Comparison of ENCODE assay signal across 17 mouse cellular contexts in the genomic region with DNA sequence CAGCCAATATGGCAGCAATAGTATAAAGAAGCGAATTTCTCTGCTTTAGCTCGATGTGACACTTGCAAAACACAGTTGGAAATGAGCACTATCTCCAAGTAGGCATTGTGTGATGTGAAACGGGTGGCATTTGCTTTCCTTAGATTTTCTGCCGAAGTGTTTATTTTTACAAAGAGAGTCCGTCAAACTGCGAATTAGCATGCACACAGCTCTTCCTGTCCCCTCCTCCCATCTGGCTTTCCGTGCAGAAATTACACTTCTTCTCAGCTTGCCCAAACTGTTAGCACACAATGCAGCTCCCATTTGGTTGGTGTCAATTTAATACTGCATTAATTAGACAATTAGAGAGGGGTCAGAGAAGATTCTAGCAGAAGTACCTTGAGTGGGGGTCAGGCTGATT.
DNase-seq lines count a peak whose midpoint lies in the region; ATAC-seq and TF ChIP-seq lines count a peak whose summit lies in the region.
"Had no signal": no experiment of that assay in that cellular context is flagged by ENCODE, and none has a peak within 500 bp of the region (broad histone marks: within the 10 kb centered on the region; RNA-seq: fewer than 3 reads in every experiment).

No protein-coding gene starts in this region.

- 0 out of 2 replicates have a peak overlapping the region, but pooled peaks have one; percentile 4 for H3K4me2 ChIP-seq in hindbrain, embryonic 14.5 days (replicated peaks)
- H3K4me2 ChIP-seq in hindbrain, embryonic 12.5 days (replicated peaks): no peak overlapping the region
- peak overlapping the region; percentile 34; the same call in 1 of the 2 replicates for H3K4me2 ChIP-seq in lung, embryonic 14.5 days
- H3K4me2 ChIP-seq in forebrain, embryonic 12.5 days: 0 out of 2 replicates have a peak overlapping the region, but pooled peaks have one; percentile 19
- H3K4me2 ChIP-seq: heart, embryonic 15.5 days; kidney, embryonic 15.5 days; limb, embryonic 13.5 days had no signal

- no peak overlapping the region for H3K4me3 ChIP-seq in hindbrain, embryonic 14.5 days (replicated peaks; ENCODE audit: low read length)
- H3K4me3 ChIP-seq in hindbrain, embryonic 12.5 days: no peak overlapping the region
- no peak overlapping the region for H3K4me3 ChIP-seq in lung, embryonic 14.5 days (ENCODE audit: low read depth, low read length)
- no peak overlapping the region for H3K4me3 ChIP-seq in lung, adult 2 months (replicated peaks; ENCODE audit: extremely low read depth, low read depth, low read length)
- H3K4me3 ChIP-seq in forebrain, embryonic 12.5 days (replicated peaks): no peak overlapping the region
- H3K4me3 ChIP-seq: heart, embryonic 15.5 days; kidney, embryonic 15.5 days; limb, embryonic 13.5 days had no signal

- TF ChIP-seq CTCF in lung, embryonic 14.5 days (IDR thresholded peaks at IDR 0.05; ENCODE audit: low read depth): no peak
- TF ChIP-seq CTCF in lung, adult 2 months (IDR thresholded peaks at IDR 0.05; ENCODE audit: insufficient read depth, low read length): no peak
- no peak for TF ChIP-seq CTCF in brain, embryonic 14.5 days (IDR thresholded peaks at IDR 0.05; ENCODE audit: borderline replicate concordance, extremely low read depth, insufficient read depth, insufficient read length)

- no peaks in the 10 kb centered on the region for H3K36me3 ChIP-seq in hindbrain, embryonic 14.5 days (replicated peaks; ENCODE audit: control insufficient read depth, insufficient read depth)
- no peaks in the 10 kb centered on the region for H3K36me3 ChIP-seq in hindbrain, embryonic 12.5 days
- H3K36me3 ChIP-seq in lung, embryonic 14.5 days (ENCODE audit: insufficient read depth): no peaks in the 10 kb centered on the region
- H3K36me3 ChIP-seq in forebrain, embryonic 12.5 days (replicated peaks): no peaks in the 10 kb centered on the region
- H3K36me3 ChIP-seq: heart, embryonic 15.5 days; kidney, embryonic 15.5 days; limb, embryonic 13.5 days had no signal

- no peaks in the 10 kb centered on the region for H3K27me3 ChIP-seq in hindbrain, embryonic 14.5 days (ENCODE audit: control insufficient read depth, insufficient read depth, low read length)
- H3K27me3 ChIP-seq in hindbrain, embryonic 12.5 days: no peaks in the 10 kb centered on the region
- no peaks in the 10 kb centered on the region for H3K27me3 ChIP-seq in lung, embryonic 14.5 days (ENCODE audit: insufficient read depth, low read length)
- no peaks in the 10 kb centered on the region for H3K27me3 ChIP-seq in forebrain, embryonic 12.5 days
- H3K27me3 ChIP-seq: heart, embryonic 15.5 days; kidney, embryonic 15.5 days; limb, embryonic 13.5 days had no signal

- H3K4me1 ChIP-seq in hindbrain, embryonic 14.5 days (replicated peaks; ENCODE audit: control insufficient read depth, insufficient read depth, low read length): peaks cover 9% of the 10 kb centered on the region; the same call in 1 of the 2 replicates
- H3K4me1 ChIP-seq in hindbrain, embryonic 12.5 days: peaks cover 20% of the 10 kb centered on the region
- peaks cover 20% of the 10 kb centered on the region; the same call in 1 of the 2 replicates for H3K4me1 ChIP-seq in lung, embryonic 14.5 days (ENCODE audit: insufficient read depth)
- no peaks in the 10 kb centered on the region for H3K4me1 ChIP-seq in lung, adult 2 months (ENCODE audit: control insufficient read depth, insufficient read depth, low read length)
- H3K4me1 ChIP-seq in forebrain, embryonic 12.5 days: peaks cover 40% of the 10 kb centered on the region

- no peak overlapping the region for H3K27ac ChIP-seq in hindbrain, embryonic 14.5 days
- H3K27ac ChIP-seq in hindbrain, embryonic 12.5 days: no peak overlapping the region
- H3K27ac ChIP-seq in lung, embryonic 14.5 days (ENCODE audit: low read depth): no peak overlapping the region
- H3K27ac ChIP-seq in forebrain, embryonic 12.5 days: peak overlapping the region; percentile 61; the same call in 1 of the 2 replicates
- H3K27ac ChIP-seq: heart, embryonic 15.5 days; kidney, embryonic 15.5 days; limb, embryonic 13.5 days had no signal

- no peak for DNase-seq in hindbrain, embryonic 14.5 days (ENCODE audit: low spot score)
- no peak for DNase-seq in lung, embryonic 14.5 days
- DNase-seq in lung, adult 2 months: no peak
- DNase-seq in brain, embryonic 14.5 days (ENCODE audit: low read depth): peak; percentile 85
- DNase-seq in gastrocnemius, postnatal 36 days: no peak
- DNase-seq: adrenal gland, postnatal 36 days; cerebellum, adult 11 months; gastrocnemius, postnatal 10 days; lung, adult 18-20 months; thymus, postnatal 4 days had no signal

- H3K9ac ChIP-seq in hindbrain, embryonic 14.5 days: no peak overlapping the region
- H3K9ac ChIP-seq in hindbrain, embryonic 12.5 days: no peak overlapping the region
- H3K9ac ChIP-seq in lung, embryonic 14.5 days: no peak overlapping the region
- H3K9ac ChIP-seq in forebrain, embryonic 12.5 days: no peak overlapping the region
- H3K9ac ChIP-seq: heart, embryonic 15.5 days; kidney, embryonic 15.5 days; limb, embryonic 13.5 days had no signal

- H3K9me3 ChIP-seq in hindbrain, embryonic 14.5 days (ENCODE audit: control insufficient read depth, low read length): no peaks in the 10 kb centered on the region
- H3K9me3 ChIP-seq in hindbrain, embryonic 12.5 days (replicated peaks): no peaks in the 10 kb centered on the region
- no peaks in the 10 kb centered on the region for H3K9me3 ChIP-seq in lung, embryonic 14.5 days (ENCODE audit: low read depth, low read length)
- no peaks in the 10 kb centered on the region for H3K9me3 ChIP-seq in forebrain, embryonic 12.5 days
- H3K9me3 ChIP-seq: heart, embryonic 15.5 days; kidney, embryonic 15.5 days; limb, embryonic 13.5 days had no signal

- intact Hi-C loops in gastrocnemius, postnatal 36 days (cut with DNase I): no loop called here

- TF ChIP-seq POLR2A in lung, adult 2 months (IDR thresholded peaks at IDR 0.05; ENCODE audit: borderline replicate concordance, extremely low read depth, low read depth, low read length): no peak
- no peak for TF ChIP-seq POLR2A in brain, embryonic 14.5 days (IDR thresholded peaks at IDR 0.05; ENCODE audit: borderline replicate concordance, extremely low read depth, insufficient read depth, insufficient read length, poor library complexity, severe bottlenecking)

- WGBS in hindbrain, embryonic 14.5 days: 62% methylated on average over 7 of the region's 7 CpGs
- WGBS in hindbrain, embryonic 12.5 days: 55% methylated on average over 7 of the region's 7 CpGs
- WGBS in lung, embryonic 14.5 days: 23% methylated on average over 7 of the region's 7 CpGs
- WGBS in lung, adult 2 months: 29% methylated on average over 7 of the region's 7 CpGs
- 33% methylated on average over 7 of the region's 7 CpGs for WGBS in forebrain, embryonic 12.5 days

- ATAC-seq in hindbrain, embryonic 14.5 days (ENCODE audit: low FRiP score): no peak
- no peak for ATAC-seq in hindbrain, embryonic 12.5 days (ENCODE audit: low FRiP score)
- no peak for ATAC-seq in lung, embryonic 14.5 days (ENCODE audit: insufficient read depth)
- no peak for ATAC-seq in forebrain, embryonic 12.5 days (ENCODE audit: low FRiP score)
- ATAC-seq in megakaryocyte-erythroid progenitor cell, adult 5-6 weeks (replicated peaks; ENCODE audit: low FRiP score, low TSS enrichment, poor library complexity, severe bottlenecking): no peak
- ATAC-seq: CD4-positive, CD25-positive, alpha-beta regulatory T cell, adult 4 months had no signal
